Mouse (Mus musculus) lung, adult 2 months (tissue): ENCODE measurements around the gene Phldb2. TPM values are rescaled to one million over a fixed set of nuclear protein-coding genes. Genes with fewer than 3 reads are reported as not detected.
A peak's percentile ranks its signal among the peaks of the same experiment; 100 is the strongest.

Experiments
- DNase-seq: peaks from one replicate; pipeline ENCODE4 v3.0.0; 2022
- H3K4me1 ChIP-seq: fragments of 200-500 bp; 2 replicates; pipeline ENCODE4 v1.6.1; 2011; ENCODE audit warnings: low read length; ENCODE audit not compliant: control insufficient read depth, insufficient read depth
- H3K4me3 ChIP-seq: fragments of 200-500 bp; replicated peaks from 2 replicates; pipeline ENCODE3; 2011; ENCODE audit warnings: low read depth, mild to moderate bottlenecking, control low read depth, low read length; ENCODE audit errors: extremely low read depth
- CTCF ChIP-seq: fragments of 200-500 bp; IDR thresholded peaks from 2 replicates; pipeline ENCODE4 v1.5.1; 2011; ENCODE audit warnings: mild to moderate bottlenecking, low read length, control low read depth; ENCODE audit not compliant: insufficient read depth
- POLR2A ChIP-seq: fragments of 200-500 bp; IDR thresholded peaks from 2 replicates; pipeline ENCODE4 v1.6.1; 2011; ENCODE audit warnings: low read depth, mild to moderate bottlenecking, control low read depth, low read length, borderline replicate concordance; ENCODE audit errors: extremely low read depth
- WGBS: fragments of 180-500 bp; shearing (Covaris S2); methylation state at CpG from one replicate; pipeline ENCODE4 v1.1.7; 2018; 5-methylcytosine and 5-hydroxymethylcytosine counted together
- polyA plus RNA-seq: library from polyadenylated mRNA; depleted of rRNA; stranded (reverse); fragments of >200 nt; gene quantifications from 2 replicates; pipeline ENCODE4 v1.2.3, GENCODE M21; 2012

Gene Phldb2
- polyA plus RNA-seq, 1 experiment, result 53.0 TPM

DNA sequence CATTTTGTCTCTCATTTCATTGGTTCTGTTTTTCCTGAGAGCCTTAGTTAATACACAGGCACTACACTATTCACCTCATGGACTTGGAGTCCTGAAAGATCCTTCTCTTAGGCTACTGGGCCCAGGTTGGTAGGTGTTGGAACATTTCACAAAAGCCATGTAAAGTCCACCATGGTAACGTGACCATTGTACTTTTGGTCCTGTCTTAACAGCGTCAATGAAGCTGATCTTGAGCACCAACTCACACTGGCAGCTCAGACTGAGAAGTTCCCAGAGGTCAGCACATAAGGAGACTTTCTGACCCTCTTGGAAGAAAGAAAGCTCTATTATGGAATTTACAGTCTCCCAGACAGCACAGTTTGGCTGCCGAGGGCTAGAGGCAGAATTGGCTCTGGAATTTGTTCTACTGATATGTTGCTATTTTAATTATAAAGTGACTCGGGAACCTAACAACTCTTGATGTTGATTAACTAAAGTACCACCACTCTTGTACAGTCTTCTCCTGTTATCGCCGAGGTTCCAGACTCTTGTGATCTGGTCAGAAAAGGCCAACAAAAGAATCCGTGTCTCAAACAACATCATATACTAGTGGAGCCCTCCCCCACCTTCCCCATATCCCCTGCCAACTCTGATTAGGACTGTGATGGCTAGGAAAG lies 72.1 kb downstream of the Phldb2 start:
- 64% methylated on average over 7 of the region's 7 CpGs for WGBS
- no peak overlapping the region for H3K4me3 ChIP-seq
- DNase-seq, result no peak
- peaks cover 4% of the 10 kb centered on the region for H3K4me1 ChIP-seq
- TF ChIP-seq POLR2A, result no peak
- no peak for TF ChIP-seq CTCF

- Histone ChIP-seq H3K4me3 (no peak overlapping the region), H3K4me1 (no peaks in the 10 kb centered on the region; the same call in 1 of the 2 replicates)
- no peak for DNase-seq
- 89% methylated on average over 6 of the region's 6 CpGs for WGBS
- TF ChIP-seq CTCF (no peak), POLR2A (no peak)
Observed at GRCm38 (mm10) chr16:45880101-45880751, 73.2 kb downstream of the Phldb2 start.

DNA sequence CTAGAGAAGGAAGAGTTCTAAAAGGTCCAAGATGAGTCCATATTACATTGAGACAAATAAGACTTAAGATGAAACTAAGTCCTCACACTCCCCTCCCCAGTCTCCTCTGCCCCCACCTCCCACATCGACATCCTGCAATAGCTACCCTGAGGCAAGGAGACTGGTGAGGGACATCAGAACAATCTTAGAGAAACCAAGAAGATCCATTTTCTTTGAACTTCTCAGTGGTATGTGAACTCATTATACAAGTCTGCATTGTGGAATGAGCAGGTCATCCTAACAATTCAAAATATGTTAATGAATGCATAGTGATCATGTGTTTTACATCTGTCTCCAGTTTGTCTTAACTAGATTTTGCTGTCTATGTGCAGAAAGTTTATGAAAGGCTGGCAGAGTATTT lies 75.7 kb downstream of the Phldb2 start:
- TF ChIP-seq POLR2A (no peak), CTCF (no peak)
- 57% methylated on average over 1 of the region's 1 CpGs for WGBS
- H3K4me3 ChIP-seq, result no peak overlapping the region
- no peaks in the 10 kb centered on the region; the same call in 1 of the 2 replicates for H3K4me1 ChIP-seq
- DNase-seq, result no peak

- TF ChIP-seq CTCF (no peak), POLR2A (no peak)
- no peak for DNase-seq
- WGBS, result 52% methylated on average over 5 of the region's 5 CpGs
- Histone ChIP-seq H3K4me1 (no peaks in the 10 kb centered on the region; the same call in 1 of the 2 replicates), H3K4me3 (no peak overlapping the region)
Observed at GRCm38 (mm10) chr16:45877171-45877570, 76.2 kb downstream of the Phldb2 start.

GRCm38 (mm10) chr16:45873397-45873796 lies 80.0 kb downstream of the Phldb2 start:
- peaks cover 10% of the 10 kb centered on the region for H3K4me1 ChIP-seq
- TF ChIP-seq POLR2A, result no peak
- no peak for TF ChIP-seq CTCF
- H3K4me3 ChIP-seq, result no peak overlapping the region
- DNase-seq, result peak; percentile 60
- 14% methylated on average over 4 of the region's 4 CpGs for WGBS

DNA sequence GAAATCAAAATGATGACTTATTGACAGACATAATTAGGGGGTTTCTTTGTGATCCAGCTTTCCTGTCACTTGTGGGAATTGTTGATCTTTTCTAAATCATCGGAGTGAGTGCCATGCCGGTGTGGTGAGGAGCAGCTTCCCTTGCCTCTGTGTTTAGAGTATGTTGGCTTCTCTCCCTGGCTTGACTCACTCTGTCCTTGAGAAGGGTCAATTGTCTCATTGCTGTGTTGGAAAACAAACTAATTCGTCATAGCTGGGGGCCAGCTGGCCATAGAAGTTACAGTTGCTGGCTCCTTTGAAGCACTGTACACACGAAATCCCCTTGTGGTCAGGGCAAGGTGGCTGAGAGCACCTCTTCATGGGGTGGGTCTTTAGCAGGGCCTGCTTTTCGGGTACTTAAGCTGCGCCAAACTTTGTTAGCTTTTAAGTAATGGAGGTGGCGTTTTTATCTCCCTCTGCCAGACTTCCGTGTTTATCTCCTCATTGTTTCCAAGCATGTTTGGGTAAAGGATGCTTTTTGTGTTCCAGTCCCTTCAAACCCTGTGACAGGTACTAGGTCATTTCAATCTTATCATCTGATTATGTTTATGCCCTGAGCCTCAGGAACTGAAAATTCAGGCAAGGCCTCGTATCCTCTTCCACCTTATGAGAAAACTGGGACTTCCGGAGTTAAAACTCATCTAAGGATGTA lies 82.0 kb downstream of the Phldb2 start:
- WGBS, result 24% methylated on average over 10 of the region's 10 CpGs
- peak; percentile 44 for DNase-seq
- Histone ChIP-seq H3K4me3 (peak overlapping the region; percentile 36), H3K4me1 (peaks cover 10% of the 10 kb centered on the region)
- TF ChIP-seq POLR2A, result no peak

GRCm38 (mm10) chr16:45870651-45871050 lies 82.7 kb downstream of the Phldb2 start:
- DNase-seq, result no peak
- Histone ChIP-seq H3K4me3 (no peak overlapping the region), H3K4me1 (peaks cover 10% of the 10 kb centered on the region)
- TF ChIP-seq POLR2A, result no peak
- no peak for TF ChIP-seq CTCF
- WGBS, result 29% methylated on average over 2 of the region's 2 CpGs

DNA sequence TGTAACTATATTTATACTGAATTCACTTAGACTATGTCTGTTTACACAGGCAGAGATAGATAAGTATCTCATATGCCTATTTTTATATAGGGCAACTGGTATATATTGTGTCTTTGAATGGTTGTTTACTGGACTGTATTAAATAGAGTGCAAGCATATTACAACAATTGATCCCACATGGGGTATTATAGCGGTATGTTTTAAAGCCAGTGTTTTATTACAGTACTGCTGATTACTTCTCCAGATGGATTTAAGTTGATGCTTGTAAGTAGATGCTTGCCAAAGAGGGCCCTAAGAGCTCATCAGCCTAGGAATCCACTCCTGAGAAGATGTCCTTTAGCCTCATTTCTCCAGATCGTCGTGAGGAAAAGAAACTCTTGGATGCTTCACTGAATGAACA lies 84.4 kb downstream of the Phldb2 start:
- TF ChIP-seq CTCF, result no peak
- Histone ChIP-seq H3K4me1 (peaks cover 10% of the 10 kb centered on the region), H3K4me3 (no peak overlapping the region)
- DNase-seq, result no peak
- WGBS, result 63% methylated on average over 3 of the region's 3 CpGs

DNA sequence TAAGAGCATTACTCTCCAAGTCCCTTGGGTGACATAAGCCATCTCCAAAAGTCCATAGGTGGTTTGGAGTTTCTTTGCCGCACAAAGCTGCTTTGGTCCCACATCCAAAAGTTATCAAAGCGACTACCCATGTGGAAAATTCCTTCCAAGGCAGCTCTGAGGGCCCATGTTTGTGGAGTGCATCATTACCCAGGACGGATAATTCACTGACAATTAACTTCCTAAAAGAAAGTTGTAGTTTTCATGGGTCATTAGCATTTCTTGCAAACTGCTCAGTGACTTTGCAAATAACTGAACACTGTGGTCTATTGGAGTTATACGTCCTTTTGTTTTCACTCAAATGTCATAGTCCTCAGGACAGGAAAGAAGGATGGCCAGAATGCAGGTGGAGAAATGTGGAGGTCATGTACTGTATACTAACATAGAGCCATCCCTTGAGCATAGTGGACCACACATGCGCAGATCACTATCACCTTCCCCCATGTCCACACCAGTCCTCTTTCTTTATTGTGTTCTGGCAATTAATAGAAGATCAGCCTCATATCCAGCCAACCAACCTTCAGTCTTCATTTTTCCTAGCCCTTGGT lies 96.0 kb downstream of the Phldb2 start:
- Histone ChIP-seq H3K4me3 (no peak overlapping the region), H3K4me1 (no peaks in the 10 kb centered on the region)
- DNase-seq, result no peak
- TF ChIP-seq CTCF, result no peak
- TF ChIP-seq POLR2A, result no peak
- 94% methylated on average over 5 of the region's 5 CpGs for WGBS

DNA sequence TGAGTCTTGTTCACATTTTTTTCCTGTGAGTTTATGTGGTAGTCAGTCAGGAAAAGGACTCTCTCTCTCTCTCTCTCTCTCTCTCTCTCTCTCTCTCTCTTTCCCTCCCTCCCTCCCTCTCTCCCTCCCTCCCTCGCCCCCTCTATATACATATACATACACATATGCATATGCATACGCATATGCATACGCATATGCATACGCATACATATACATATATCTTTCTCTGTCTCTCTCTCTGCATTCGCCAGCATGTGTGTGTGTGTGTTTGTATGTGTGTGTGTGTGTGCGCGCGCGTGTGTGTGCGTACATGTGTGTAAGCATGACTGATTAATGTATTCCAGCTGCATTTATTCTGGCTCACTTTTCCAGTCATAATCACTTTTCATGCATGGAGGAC lies 98.9 kb downstream of the Phldb2 start:
- Histone ChIP-seq H3K4me3 (no peak overlapping the region), H3K4me1 (no peaks in the 10 kb centered on the region)
- TF ChIP-seq POLR2A (no peak), CTCF (no peak)
- WGBS, result 88% methylated on average over 10 of the region's 10 CpGs
- no peak for DNase-seq
